Mouse (Mus musculus) MEL-GATA-1-ER (cell line): ENCODE measurements around the gene Eed.

Experiments
- DNase-seq: peaks from one replicate; pipeline ENCODE4 v3.0.0-alpha.2; 2012; ENCODE audit warnings: low read depth; ENCODE audit errors: extremely low read depth

Gene Eed

DNA sequence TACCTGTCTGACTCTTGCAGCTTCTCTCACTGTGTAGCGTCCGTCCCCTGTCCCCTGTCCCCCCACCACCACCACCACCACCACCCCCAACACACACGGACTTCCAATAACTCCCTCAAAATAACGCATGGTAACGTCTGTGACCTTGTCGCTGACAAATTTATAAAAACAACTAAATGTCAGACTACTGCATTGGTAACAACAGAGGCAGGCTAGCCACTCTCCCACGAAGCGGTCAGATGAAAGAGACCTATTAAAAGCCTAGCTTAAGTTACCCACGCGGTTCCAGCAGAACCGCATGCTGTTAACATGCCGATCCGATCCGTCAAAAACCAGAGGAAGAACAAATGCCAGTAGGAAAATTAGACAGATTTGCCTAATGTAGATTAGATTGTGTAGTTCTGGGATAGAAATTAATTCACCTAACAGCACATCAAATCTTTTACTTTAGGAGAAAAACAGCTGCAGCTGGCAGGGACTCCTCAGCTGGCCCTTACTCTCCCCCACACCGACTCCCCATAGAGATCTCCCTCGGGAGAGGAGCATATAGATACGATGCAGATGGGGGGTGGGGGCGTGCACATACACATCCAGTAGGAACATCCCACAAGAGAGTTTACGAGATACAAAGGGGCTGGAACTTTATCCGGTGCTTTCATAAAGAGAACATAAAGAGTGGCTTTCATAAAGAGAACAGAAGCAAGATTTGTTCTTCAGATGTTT lies 71.7 kb downstream of the Eed start:
- DNase-seq, result no peak

GRCm38 (mm10) chr7:89908421-89908820 lies 72.4 kb downstream of the Eed start:
- DNase-seq, result no peak

DNA sequence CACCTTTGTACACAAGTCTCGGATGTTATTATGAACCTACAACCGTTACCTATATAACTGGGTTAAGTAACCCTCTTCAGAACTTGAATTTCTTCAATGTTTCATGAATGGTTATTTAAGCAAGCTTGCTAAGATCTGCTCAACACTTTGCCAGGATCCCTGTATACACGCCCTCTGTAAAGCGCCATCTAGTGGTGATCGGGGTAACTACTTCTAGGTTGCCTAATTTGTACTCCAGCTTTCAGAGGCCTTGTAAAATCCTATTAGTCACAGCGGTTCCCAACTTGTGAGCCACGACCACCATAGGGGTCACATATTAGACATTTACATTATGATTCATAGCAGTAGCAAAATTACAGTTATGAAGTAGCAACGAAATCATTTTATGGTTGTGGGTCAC lies 72.8 kb downstream of the Eed start:
- DNase-seq, result peak; percentile 59
